Mouse (Mus musculus) MEL (cell line): Measurements from ENCODE around the gene P2rx7. TPM values are rescaled to one million over a fixed set of nuclear protein-coding genes. Genes with fewer than 3 reads are reported as not detected.

Experiments used
- DNase-seq: peaks from one replicate; pipeline ENCODE4 v3.0.0; 2011; ENCODE audit warnings: low read depth, low spot score
- H3K27ac ChIP-seq: 2 replicates; pipeline ENCODE4 v1.5.1; 2012; ENCODE audit warnings: low read depth, mild to moderate bottlenecking, control low read depth, low read length, moderate library complexity; ENCODE audit not compliant: control insufficient read depth
- H3K27me3 ChIP-seq, 2 experiments: fragments of 150-350 bp in 1 of 2; sonication (generic) in 1 of 2; 2 replicates each; pipeline ENCODE4 v1.6.1; 2012; ENCODE audit warnings: low read length in 2 of 2, mild to moderate bottlenecking in 2 of 2, improper control_type of control experiment in 1 of 2, moderate library complexity in 1 of 2; ENCODE audit not compliant: insufficient read depth in 2 of 2, control insufficient read depth in 1 of 2
- H3K36me3 ChIP-seq, 2 experiments: 2 replicates each; pipeline ENCODE4 v1.6.1; 2012 to 2014; ENCODE audit warnings: low read length in 2 of 2, improper control_type of control experiment in 1 of 2, inconsistent platforms in 1 of 2, mild to moderate bottlenecking in 1 of 2; ENCODE audit not compliant: insufficient read depth in 2 of 2, control insufficient read depth in 1 of 2
- H3K4me1 ChIP-seq, 2 experiments: fragments of 150-350 bp in 1 of 2; sonication (generic) in 1 of 2; 2 replicates each; pipeline ENCODE4 v1.6.1; 2012; ENCODE audit warnings: low read length in 2 of 2, improper control_type of control experiment in 1 of 2, mild to moderate bottlenecking in 1 of 2; ENCODE audit not compliant: insufficient read depth in 2 of 2, control insufficient read depth in 1 of 2
- H3K4me3 ChIP-seq, 2 experiments: fragments of 150-350 bp in 1 of 2; sonication (generic) in 1 of 2; 2 replicates each; pipeline ENCODE4 v1.5.1; 2012; ENCODE audit warnings: low read depth in 2 of 2, low read length in 2 of 2, mild to moderate bottlenecking in 2 of 2, moderate library complexity in 2 of 2, control low read depth in 1 of 2, improper control_type of control experiment in 1 of 2; ENCODE audit not compliant: control insufficient read depth in 1 of 2, insufficient read depth in 1 of 2
- H3K79me2 ChIP-seq: 2 replicates; pipeline ENCODE4 v1.6.1; 2012; ENCODE audit warnings: mild to moderate bottlenecking, low read length, moderate library complexity; ENCODE audit not compliant: control insufficient read depth, poor library complexity, insufficient read depth
- H3K9ac ChIP-seq: 2 replicates; pipeline ENCODE4 v1.6.1; 2012; ENCODE audit warnings: low read depth, mild to moderate bottlenecking, control low read depth, low read length, moderate library complexity; ENCODE audit not compliant: control insufficient read depth, poor library complexity, severe bottlenecking
- H3K9me3 ChIP-seq: fragments of 150-350 bp; sonication (generic); replicated peaks from 2 replicates; pipeline ENCODE4 v1.6.1; 2012; ENCODE audit warnings: mild to moderate bottlenecking, low read length, improper control_type of control experiment, moderate library complexity; ENCODE audit not compliant: insufficient read depth
- BHLHE40 ChIP-seq: IDR thresholded peaks from 2 replicates; pipeline ENCODE4 v1.6.1; 2012; ENCODE audit warnings: low read depth, mild to moderate bottlenecking, inconsistent platforms, low read length, improper control_type of control experiment, borderline replicate concordance
- CTCF ChIP-seq, 3 experiments: IDR thresholded peaks in 2 of 3; conservative IDR thresholded peaks in 1 of 3; 2 replicates each; pipeline ENCODE4 v1.5.1; 2011 to 2012; ENCODE audit warnings: low read length in 3 of 3, low read depth in 2 of 3, mild to moderate bottlenecking in 2 of 3, improper control_type of control experiment in 1 of 3, inconsistent platforms in 1 of 3, mixed read lengths in 1 of 3, moderate library complexity in 1 of 3; ENCODE audit not compliant: control insufficient read depth in 1 of 3, insufficient read depth in 1 of 3, poor library complexity in 1 of 3, severe bottlenecking in 1 of 3
- ELF1 ChIP-seq: IDR thresholded peaks from 2 replicates; pipeline ENCODE4 v1.6.1; 2014; ENCODE audit warnings: low read depth, mild to moderate bottlenecking, inconsistent platforms, low read length, improper control_type of control experiment, moderate library complexity
- ETS1 ChIP-seq: IDR thresholded peaks from 2 replicates; pipeline ENCODE4 v1.6.1; 2012; ENCODE audit warnings: low read depth, mild to moderate bottlenecking, inconsistent platforms, low read length, improper control_type of control experiment, moderate library complexity
- GABPA ChIP-seq: IDR thresholded peaks from 2 replicates; pipeline ENCODE4 v1.6.1; 2012; ENCODE audit warnings: low read depth, mild to moderate bottlenecking, inconsistent platforms, low read length, improper control_type of control experiment, moderate library complexity
- KAT2A ChIP-seq: conservative IDR thresholded peaks from 2 replicates; pipeline ENCODE4 v1.6.1; 2012; ENCODE audit warnings: low read depth, low read length, improper control_type of control experiment, inconsistent platforms
- MAX ChIP-seq: IDR thresholded peaks from 2 replicates; pipeline ENCODE4 v1.6.1; 2011; ENCODE audit warnings: low read length, improper control_type of control experiment
- MEF2A ChIP-seq: IDR thresholded peaks from 2 replicates; pipeline ENCODE4 v1.6.1; 2014; ENCODE audit warnings: low read depth, mild to moderate bottlenecking, inconsistent platforms, low read length, improper control_type of control experiment; ENCODE audit not compliant: poor library complexity, insufficient replicate concordance, severe bottlenecking; ENCODE audit errors: extremely low read depth
- MYC ChIP-seq: IDR thresholded peaks from 2 replicates; pipeline ENCODE4 v1.6.1; 2011; ENCODE audit warnings: low read depth, mild to moderate bottlenecking, low read length, improper control_type of control experiment, moderate library complexity
- NRF1 ChIP-seq: IDR thresholded peaks from 2 replicates; pipeline ENCODE4 v1.6.1; 2014; ENCODE audit warnings: low read depth, mild to moderate bottlenecking, inconsistent platforms, low read length, improper control_type of control experiment, moderate library complexity; ENCODE audit not compliant: poor library complexity, insufficient read depth, severe bottlenecking
- POLR2A ChIP-seq, 2 experiments: IDR thresholded peaks; 2 replicates each; pipeline ENCODE4 v1.6.1; 2011 to 2012; ENCODE audit warnings: low read length in 2 of 2, mild to moderate bottlenecking in 2 of 2, control low read depth in 1 of 2, improper control_type of control experiment in 1 of 2, low read depth in 1 of 2, moderate library complexity in 1 of 2; ENCODE audit not compliant: control insufficient read depth in 1 of 2, insufficient read depth in 1 of 2, poor library complexity in 1 of 2
- RAD21 ChIP-seq: IDR thresholded peaks from 2 replicates; pipeline ENCODE4 v1.6.1; 2011; ENCODE audit warnings: mild to moderate bottlenecking, low read depth, low read length, improper control_type of control experiment
- SIN3A ChIP-seq: IDR thresholded peaks from 2 replicates; pipeline ENCODE4 v1.6.1; 2012; ENCODE audit warnings: low read length, improper control_type of control experiment, inconsistent platforms
- TAL1 ChIP-seq: IDR thresholded peaks from 2 replicates; pipeline ENCODE4 v1.6.1; 2012; ENCODE audit warnings: mild to moderate bottlenecking, inconsistent platforms, low read length, moderate library complexity, mixed read lengths
- UBTF ChIP-seq: IDR thresholded peaks from 2 replicates; pipeline ENCODE4 v1.6.1; 2012; ENCODE audit warnings: low read depth, mild to moderate bottlenecking, inconsistent platforms, low read length, improper control_type of control experiment, moderate library complexity, borderline replicate concordance; ENCODE audit not compliant: insufficient read depth
- USF1 ChIP-seq: IDR thresholded peaks from 2 replicates; pipeline ENCODE4 v1.6.1; 2014; ENCODE audit warnings: low read depth, mild to moderate bottlenecking, inconsistent platforms, low read length, improper control_type of control experiment, moderate library complexity
- USF2 ChIP-seq, 2 experiments: IDR thresholded peaks; 2 replicates each; pipeline ENCODE4 v1.6.1; 2011 to 2012; ENCODE audit warnings: improper control_type of control experiment in 2 of 2, low read length in 2 of 2, borderline replicate concordance in 1 of 2, inconsistent platforms in 1 of 2, low read depth in 1 of 2, mild to moderate bottlenecking in 1 of 2; ENCODE audit not compliant: insufficient read depth in 1 of 2
- ZMIZ1 ChIP-seq: IDR thresholded peaks from 2 replicates; pipeline ENCODE4 v1.6.1; 2012; ENCODE audit warnings: low read depth, mild to moderate bottlenecking, inconsistent platforms, low read length, improper control_type of control experiment, moderate library complexity
- ZNF384 ChIP-seq: IDR thresholded peaks from 2 replicates; pipeline ENCODE4 v1.6.1; 2012; ENCODE audit warnings: low read depth, mild to moderate bottlenecking, inconsistent platforms, low read length, improper control_type of control experiment
- polyA plus RNA-seq, 2 experiments: library from polyadenylated mRNA; stranded (reverse) in 1 of 2; unstranded in 1 of 2; fragments of >175 nt in 1 of 2; fragments of >200 nt in 1 of 2; gene quantifications; 2 replicates each; pipeline versions ENCODE4 v1.2.1 to v1.2.4; 2012; ENCODE audit warnings: low replicate concordance in 2 of 2, low read depth in 1 of 2; ENCODE audit not compliant: insufficient read length in 2 of 2, insufficient read depth in 1 of 2, missing spikeins in 1 of 2
- total RNA-seq: library from RNA; depleted of rRNA; stranded (reverse); fragments of 300-350 nt; gene quantifications from 2 replicates; pipeline ENCODE4 v1.2.3, GENCODE M21; 2012

Gene P2rx7
- total and polyA plus RNA-seq, 3 experiments = 29.3 to 254 (median 40.8) TPM

DNA sequence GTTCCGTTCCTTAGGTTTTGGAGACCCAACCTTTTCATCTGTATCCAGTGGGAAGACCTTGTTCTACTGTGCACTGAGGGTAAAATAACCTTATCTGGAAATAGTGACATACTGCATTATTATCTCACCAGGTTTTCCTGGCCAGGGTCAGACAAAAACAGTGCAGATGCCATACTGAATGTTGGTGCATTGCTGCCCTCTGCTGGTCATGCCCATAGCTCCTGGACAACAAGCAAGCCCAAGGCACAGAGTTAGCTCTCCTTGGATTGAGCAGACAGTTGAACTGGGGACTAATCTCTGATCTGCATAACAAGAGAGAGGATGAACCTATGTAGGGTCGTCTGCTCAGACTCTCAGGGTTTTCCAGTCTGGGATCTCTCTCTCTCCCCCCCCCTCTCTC lies 16.5 kb upstream of the P2rx7 start (continued):
- TF ChIP-seq KAT2A = 0 out of 2 replicates have a peak, but pooled peaks have one; percentile 26
- no peak for TF ChIP-seq NRF1
- TF ChIP-seq GABPA = no peak
- no peak for TF ChIP-seq MEF2A
- TF ChIP-seq RAD21 = peak; percentile 99
- no peak for TF ChIP-seq TAL1
- no peak for TF ChIP-seq ZMIZ1
- TF ChIP-seq BHLHE40 = no peak; the same call in 1 of the 2 replicates
- no peak for TF ChIP-seq POLR2A (IDR thresholded peaks at IDR 0.05; ENCODE audit: control insufficient read depth in 1 of 2, insufficient read depth in 1 of 2, low read depth in 1 of 2, low read length in 2 of 2, poor library complexity in 1 of 2)

DNA sequence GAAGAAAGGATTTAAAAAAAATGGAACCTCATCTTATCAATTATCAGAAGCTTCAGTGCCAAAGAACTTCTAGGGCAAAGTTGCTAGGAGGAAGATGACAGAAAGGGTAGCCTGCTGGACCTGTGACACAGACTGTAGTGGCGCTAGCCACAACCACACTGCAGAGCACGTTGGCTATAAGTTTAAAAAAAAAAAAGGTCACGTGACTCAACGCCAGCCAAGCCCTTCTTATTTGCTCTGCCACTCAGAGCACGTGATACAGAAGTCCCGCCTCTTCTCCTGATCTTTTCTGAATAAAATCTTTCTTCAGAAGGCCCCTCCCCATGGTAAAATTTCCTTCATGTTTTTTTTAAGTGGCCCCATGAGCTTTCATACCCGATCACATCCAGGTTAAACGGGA lies 8.5 kb upstream of the P2rx7 start:
- Histone ChIP-seq H3K27ac (no peak overlapping the region), H3K9me3 (no peaks in the 10 kb centered on the region), H3K4me1 (peaks cover 14 to 22% of the 10 kb centered on the region in 2 experiments), H3K9ac (0 out of 2 replicates have a peak overlapping the region, but pooled peaks have one; percentile 3)
- peak; percentile 51 for DNase-seq
- TF ChIP-seq BHLHE40 = peak; percentile 70
- no peak for TF ChIP-seq RAD21
- TF ChIP-seq USF1 = peak; percentile 95
- TF ChIP-seq ZMIZ1 = no peak
- peak; percentile 86 for TF ChIP-seq MAX
- TF ChIP-seq CTCF (IDR thresholded peaks at IDR 0.05 in 2 of 3, conservative IDR thresholded peaks at IDR 0.05 in 1 of 3; ENCODE audit: control insufficient read depth in 1 of 3, insufficient read depth in 1 of 3, low read depth in 2 of 3, low read length in 3 of 3, poor library complexity in 1 of 3, severe bottlenecking in 1 of 3) = no peak
- peak; percentile 84 for TF ChIP-seq ZNF384
- TF ChIP-seq SIN3A = no peak
- no peak for TF ChIP-seq ELF1
- no peak for TF ChIP-seq UBTF
- TF ChIP-seq MYC = 0 out of 2 replicates have a peak, but pooled peaks have one; percentile 44
- no peak for TF ChIP-seq ETS1
- TF ChIP-seq USF2 (IDR thresholded peaks at IDR 0.05; ENCODE audit: borderline replicate concordance in 1 of 2, insufficient read depth in 1 of 2, low read depth in 1 of 2, low read length in 2 of 2) = peak; percentile 69 to 82
- TF ChIP-seq, all 39 proteins: peak for 6
- Histone ChIP-seq H3K4me3 (no peak overlapping the region), H3K27me3 (no peaks in the 10 kb centered on the region), H3K36me3 (peaks cover 0 to 12% of the 10 kb centered on the region in 2 experiments; a peak in 2 of 4 replicates), H3K79me2 (no peaks in the 10 kb centered on the region)
